Mouse (Mus musculus): ENCODE results near the gene Inha. TPM values are rescaled to one million over a fixed set of nuclear protein-coding genes. Genes with fewer than 3 reads are reported as not detected.

Gene Inha
- 10 to 100 TPM; 11.3 to 19.9 TPM for total RNA-seq (2021)

GRCm38 (mm10) chr1:75507006-75507405, at the start of gene Inha:
Gene Inha, plus strand, starts transcription at chr1:75507077.
- no peak for DNase-seq (ENCODE audit: extremely low spot score in 1 of 2, low spot score in 1 of 2)

GRCm38 (mm10) chr1:75457710-75458024, 49.2 kb upstream of the Inha start:
- DNase-seq (ENCODE audit: extremely low spot score in 1 of 2, low spot score in 1 of 2): no peak

- no peak for DNase-seq (ENCODE audit: extremely low spot score in 1 of 2, low spot score in 1 of 2)
These were observed 48.7 kb upstream of the Inha start for GRCm38 (mm10) chr1:75458025-75458788.

- peak in 1 of 2 experiments; percentile 47 for DNase-seq (ENCODE audit: extremely low spot score in 1 of 2, low spot score in 1 of 2)
These were observed 47.8 kb upstream of the Inha start for GRCm38 (mm10) chr1:75458789-75459684.

- DNase-seq (ENCODE audit: extremely low spot score in 1 of 2, low spot score in 1 of 2): no peak
These were observed 46.6 kb upstream of the Inha start for GRCm38 (mm10) chr1:75460297-75460696.

- DNase-seq (ENCODE audit: extremely low spot score in 1 of 2, low spot score in 1 of 2): no peak
These were observed 44.2 kb upstream of the Inha start for GRCm38 (mm10) chr1:75462636-75463035.

GRCm38 (mm10) chr1:75463652-75464204, 43.1 kb upstream of the Inha start:
- DNase-seq (ENCODE audit: extremely low spot score in 1 of 2, low spot score in 1 of 2): no peak

- peak; percentile 78 to 79 for DNase-seq (ENCODE audit: extremely low spot score in 1 of 2, low spot score in 1 of 2)
These were observed 39.5 kb upstream of the Inha start for GRCm38 (mm10) chr1:75467215-75467927.

GRCm38 (mm10) chr1:75469287-75469825, 37.5 kb upstream of the Inha start:
- no peak for DNase-seq (ENCODE audit: extremely low spot score in 1 of 2, low spot score in 1 of 2)

- no peak for DNase-seq (ENCODE audit: extremely low spot score in 1 of 2, low spot score in 1 of 2)
These were observed 30.4 kb upstream of the Inha start for GRCm38 (mm10) chr1:75476441-75476840.

- DNase-seq (ENCODE audit: extremely low spot score in 1 of 2, low spot score in 1 of 2): peak; percentile 83 to 85
These were observed 29.5 kb upstream of the Inha start for GRCm38 (mm10) chr1:75477264-75477965.

- DNase-seq (ENCODE audit: extremely low spot score in 1 of 2, low spot score in 1 of 2): no peak
These were observed 28.9 kb upstream of the Inha start for GRCm38 (mm10) chr1:75477966-75478290.

GRCm38 (mm10) chr1:75478497-75478896, 28.4 kb upstream of the Inha start:
- DNase-seq (ENCODE audit: extremely low spot score in 1 of 2, low spot score in 1 of 2): no peak

- peak; percentile 94 to 98 for DNase-seq (ENCODE audit: extremely low spot score in 1 of 2, low spot score in 1 of 2)
These were observed 27.8 kb upstream of the Inha start, which contains the start of the genes Chpf and Tmem198 for GRCm38 (mm10) chr1:75478916-75479634. Gene Chpf, minus strand, starts transcription at chr1:75479307. Gene Tmem198, plus strand, starts transcription at chr1:75479532.

- DNase-seq (ENCODE audit: extremely low spot score in 1 of 2, low spot score in 1 of 2): no peak
These were observed 27.3 kb upstream of the Inha start for GRCm38 (mm10) chr1:75479635-75479989.

- no peak for DNase-seq (ENCODE audit: extremely low spot score in 1 of 2, low spot score in 1 of 2)
These were observed 26.8 kb upstream of the Inha start for GRCm38 (mm10) chr1:75480036-75480435.

- no peak for DNase-seq (ENCODE audit: extremely low spot score in 1 of 2, low spot score in 1 of 2)
These were observed 26.1 kb upstream of the Inha start for GRCm38 (mm10) chr1:75480735-75481134.

GRCm38 (mm10) chr1:75486561-75486960, 20.3 kb upstream of the Inha start:
- no peak for DNase-seq (ENCODE audit: extremely low spot score in 1 of 2, low spot score in 1 of 2)

- no peak for DNase-seq (ENCODE audit: extremely low spot score in 1 of 2, low spot score in 1 of 2)
These were observed 19.9 kb upstream of the Inha start for GRCm38 (mm10) chr1:75487040-75487404.

Data from layer of hippocampus, postnatal 25 days (tissue).